Mouse (Mus musculus): ENCODE measurements around the gene Taf4.

The Taf4 gene

DNA sequence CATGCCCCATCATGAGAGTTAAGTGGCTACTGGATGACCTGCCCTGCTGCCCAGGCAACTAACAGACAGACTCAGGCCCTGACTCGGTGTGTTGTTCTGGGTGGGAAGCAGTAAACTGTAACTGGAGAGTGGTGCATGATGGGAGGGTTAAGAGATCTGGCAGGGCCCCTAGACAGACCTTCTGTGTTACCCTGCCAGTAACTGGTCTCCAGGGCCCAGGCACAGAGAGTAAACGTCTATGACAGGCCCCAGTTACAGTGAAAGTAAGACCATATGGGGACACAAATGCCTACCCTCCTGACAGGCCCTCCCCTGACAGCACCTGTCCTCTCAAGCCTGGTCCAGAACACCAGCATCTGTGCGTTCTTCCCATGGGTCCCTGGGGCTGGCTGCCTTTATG is 113.8 kb downstream of the Taf4 start:
- no peak for DNase-seq (ENCODE audit: low spot score in 2 of 2)

Data from thymus, postnatal 10 days (tissue).